Mouse (Mus musculus): ENCODE measurements at regions not wholly inside any gene's neighbourhood (a gene's known extent, or its start where the extent isn't known, plus 50 kb on each side); places are given as distances from the start of the nearest gene placed in this dataset.

DNA sequence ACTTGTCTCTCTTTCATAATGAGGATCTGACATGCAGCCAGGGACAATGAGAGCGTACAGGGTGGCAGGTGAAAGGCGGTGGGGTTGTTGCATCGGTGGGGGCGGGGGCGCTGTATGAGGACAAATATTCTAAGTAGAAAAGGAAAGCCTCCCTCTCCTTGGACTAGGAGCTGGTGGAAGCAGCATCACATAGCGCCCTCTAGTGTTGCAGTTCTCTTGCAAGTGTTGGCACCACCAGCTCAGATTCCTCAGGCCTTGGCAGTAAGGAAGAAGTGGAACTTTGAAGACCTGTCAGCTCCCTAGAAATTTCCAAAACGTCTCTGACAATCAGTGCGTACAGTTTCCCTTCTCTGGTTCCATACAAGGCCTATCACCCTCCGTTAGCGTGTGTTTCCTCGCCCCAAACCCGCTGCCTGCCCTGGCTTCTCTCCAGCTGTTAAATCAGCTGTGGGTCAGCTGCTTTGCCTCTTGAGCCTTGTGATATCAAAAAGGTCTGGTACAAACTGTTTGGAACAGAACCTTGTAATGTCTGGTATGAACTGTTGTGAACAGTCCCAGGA, 240.2 kb upstream of the Ano5 start:
- peak; percentile 46 for DNase-seq
- intact Hi-C loops (cut with DNase I; ENCODE audit: low total_unique reads): no loop called here

DNA sequence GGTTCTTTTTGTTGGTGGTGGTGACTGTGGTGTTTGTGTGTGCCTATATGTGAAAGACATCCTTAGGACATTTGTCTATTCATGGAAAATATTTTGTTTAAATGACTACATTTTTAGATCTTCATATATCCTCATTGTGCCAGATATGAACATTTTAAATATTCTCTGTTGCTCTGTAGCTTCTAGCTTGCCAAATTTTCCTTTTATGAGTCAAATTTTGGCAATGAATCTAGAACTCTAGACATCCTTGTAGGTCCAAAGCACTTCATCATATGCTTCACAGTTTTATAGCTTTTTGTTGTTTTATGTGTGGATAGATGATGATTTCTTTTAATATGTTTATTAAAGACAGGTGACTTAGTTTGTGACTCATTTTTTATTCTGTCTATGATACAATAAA, 229.4 kb upstream of the Ano5 start:
- intact Hi-C loops (cut with DNase I; ENCODE audit: low total_unique reads): no loop called here

DNA sequence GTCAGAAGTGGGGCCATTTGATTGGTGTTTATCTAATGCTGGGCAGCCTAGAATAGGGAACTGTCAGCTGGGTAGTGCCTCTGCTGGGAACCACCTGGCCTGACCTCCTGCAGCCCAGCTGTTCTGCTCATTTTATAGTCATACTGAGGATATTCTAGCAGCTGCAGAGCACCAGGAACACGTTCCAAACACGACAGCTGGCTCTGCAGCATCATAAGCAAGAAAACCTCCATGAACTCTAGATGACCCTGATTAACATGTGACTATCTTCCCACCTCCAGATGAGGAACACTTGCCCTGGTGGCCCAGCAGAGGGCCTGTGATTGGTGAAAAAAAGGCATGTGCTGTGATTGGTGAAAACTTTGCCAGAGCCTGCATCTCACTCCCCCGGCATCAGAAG, 210.6 kb upstream of the Ano5 start:
- intact Hi-C loops (cut with DNase I; ENCODE audit: low total_unique reads): no loop called here
- peak; percentile 28 for DNase-seq

More for the DNA sequence above, 229.4 kb upstream of the Ano5 start:
- no peak for DNase-seq

DNA sequence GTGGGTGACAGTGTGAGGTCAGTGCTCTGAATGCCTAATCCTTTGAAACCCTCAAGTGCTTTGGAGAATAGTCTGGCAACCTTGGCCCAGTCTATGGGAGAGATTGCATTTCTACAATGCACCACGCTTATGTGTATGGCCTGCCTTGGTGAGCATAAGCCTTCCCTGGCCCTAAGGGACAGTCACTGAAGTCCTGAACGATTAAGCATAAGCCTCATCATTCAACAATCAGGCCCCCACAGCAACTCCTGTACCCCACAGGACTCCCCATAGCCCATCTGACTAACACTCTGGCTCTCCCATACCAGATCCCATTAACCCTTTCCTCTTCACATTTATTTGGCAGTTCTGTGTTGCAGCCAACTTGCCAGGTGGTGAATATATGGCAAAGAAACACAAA, 203.1 kb upstream of the Ano5 start:
- intact Hi-C loops (cut with DNase I; ENCODE audit: low total_unique reads): no loop called here
- DNase-seq: no peak

DNA sequence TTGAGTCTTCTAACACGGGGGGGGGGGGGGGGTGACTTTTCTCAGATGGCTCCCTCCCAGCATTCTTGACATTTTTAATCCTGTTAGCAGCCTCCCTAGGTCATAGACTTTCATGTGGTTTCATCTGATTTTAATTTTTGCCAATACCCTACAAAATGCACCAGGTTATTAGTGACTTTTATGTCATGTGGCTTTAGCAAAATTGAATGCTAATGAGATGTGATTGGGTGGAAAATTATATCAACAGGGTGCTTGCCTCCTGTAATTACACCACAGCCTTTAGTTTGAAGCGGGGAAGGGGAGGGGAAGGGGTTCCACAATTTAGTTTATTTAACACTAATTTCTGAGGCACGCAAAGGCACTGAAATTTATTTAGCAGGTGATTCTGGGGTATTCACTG, 200.6 kb upstream of the Ano5 start:
- DNase-seq: no peak
- intact Hi-C loops (cut with DNase I; ENCODE audit: low total_unique reads): no loop called here

DNA sequence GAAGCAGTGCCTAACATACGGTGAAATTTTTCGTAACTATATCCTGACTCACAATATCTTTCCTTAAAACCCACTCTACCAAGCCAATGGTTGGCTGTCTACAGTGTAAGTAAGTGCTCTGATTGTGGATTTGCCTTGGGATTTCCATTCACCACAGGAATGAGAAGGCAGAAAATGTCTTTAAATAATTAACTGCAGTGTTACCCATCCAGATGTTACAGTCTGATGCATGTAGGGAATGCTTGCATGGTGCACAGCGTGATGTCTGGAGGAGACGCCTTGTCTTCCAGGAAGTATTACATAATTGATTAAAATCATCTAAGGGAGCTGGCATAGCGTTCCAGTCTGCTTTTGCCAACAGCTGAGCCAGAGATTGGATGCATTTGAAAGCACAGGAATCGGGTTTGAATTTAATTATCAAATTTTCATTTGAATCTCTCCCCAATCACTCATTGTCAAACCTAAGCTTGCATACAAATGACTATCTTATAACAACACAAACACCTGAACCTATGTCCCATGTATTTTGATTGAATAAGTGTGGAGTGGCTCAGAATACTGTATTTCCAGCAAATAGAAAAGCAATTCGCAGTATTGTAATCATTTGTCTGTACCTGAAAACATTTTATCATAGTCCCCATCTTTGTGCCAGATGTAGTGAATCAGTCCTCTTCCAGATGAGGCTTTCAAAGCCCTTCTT, 170.8 kb upstream of the Ano5 start:
- intact Hi-C loops (cut with DNase I; ENCODE audit: low total_unique reads): no loop called here
- DNase-seq: no peak

DNA sequence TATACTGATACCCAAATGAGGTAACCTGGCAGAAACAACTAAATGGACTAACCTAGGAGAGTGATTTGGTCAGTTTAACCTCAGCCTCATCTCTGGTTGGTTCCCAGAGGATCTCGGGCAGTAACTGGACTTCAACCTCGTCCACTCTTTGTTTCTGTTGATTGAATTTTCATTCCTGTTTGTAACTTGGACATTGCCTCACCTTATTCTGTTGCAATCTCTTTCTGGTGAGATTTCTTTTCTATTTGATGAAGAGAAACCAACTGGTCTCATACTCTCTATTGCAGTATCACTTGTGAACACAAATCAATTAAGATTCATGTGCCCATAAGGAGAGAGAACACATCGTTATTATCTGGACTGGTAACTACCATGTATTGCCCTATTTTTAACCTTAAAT, 163.3 kb upstream of the Ano5 start:
- DNase-seq: no peak
- intact Hi-C loops (cut with DNase I; ENCODE audit: low total_unique reads): no loop called here

DNA sequence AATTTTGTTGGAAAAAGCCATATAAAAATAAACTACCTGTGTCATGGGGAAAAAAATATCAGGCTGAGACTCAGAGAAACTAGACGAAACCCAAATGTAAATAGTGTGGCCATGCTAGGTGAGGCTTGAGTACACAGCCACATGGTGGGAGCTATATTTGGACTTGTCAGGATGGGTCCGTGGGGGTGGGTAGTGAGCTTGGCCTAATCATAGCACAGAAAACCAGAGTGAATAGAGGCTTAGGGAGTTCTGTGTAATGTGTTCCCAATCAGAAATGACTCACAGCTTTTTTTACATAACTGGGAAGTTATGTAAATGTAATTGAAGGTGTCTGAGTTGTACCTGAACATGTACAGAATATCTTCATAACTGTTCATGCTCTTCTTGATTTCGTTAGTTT, 150.7 kb upstream of the Ano5 start:
- DNase-seq: no peak
- intact Hi-C loops (cut with DNase I; ENCODE audit: low total_unique reads): no loop called here

DNA sequence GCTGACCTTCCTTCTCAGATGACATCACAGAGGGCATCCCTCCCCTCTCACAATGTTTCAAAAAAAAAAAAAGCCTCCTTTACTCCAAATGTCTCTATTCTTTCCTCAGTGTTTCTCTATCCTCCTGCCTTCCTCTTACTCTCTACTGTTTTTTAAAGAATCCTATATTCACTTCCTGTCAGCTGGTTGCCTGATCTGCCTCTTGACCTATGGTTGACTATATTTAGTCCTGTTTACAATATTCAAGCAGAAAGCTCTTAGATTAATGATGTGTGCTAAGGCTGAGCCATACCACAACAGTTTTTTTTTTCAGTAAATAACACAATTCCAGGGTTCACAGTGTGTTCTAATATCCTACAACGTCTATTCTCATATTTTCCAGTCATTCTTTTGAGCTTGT, 133.2 kb upstream of the Ano5 start:
- intact Hi-C loops (cut with DNase I; ENCODE audit: low total_unique reads): no loop called here
- no peak for DNase-seq
